Mouse (Mus musculus): ENCODE results near the gene Ncbp2. TPM values are rescaled to one million over a fixed set of nuclear protein-coding genes. Genes with fewer than 3 reads are reported as not detected.

The Ncbp2 gene
- polyA plus RNA-seq, 1 experiment, result 5.9 TPM

GRCm38 (mm10) chr16:31979501-31979900 lies 31.2 kb downstream of the Ncbp2 start:
- Histone ChIP-seq H3K27me3 (ENCODE audit: control insufficient read depth, insufficient read depth, low read length) (no peaks in the 10 kb centered on the region), H3K4me3 (ENCODE audit: extremely low read depth, insufficient read depth, insufficient read length) (no peak overlapping the region), H3K36me3 (ENCODE audit: control insufficient read depth, insufficient read depth, low read length) (peaks cover 20% of the 10 kb centered on the region), H3K4me1 (ENCODE audit: control insufficient read depth, insufficient read depth, insufficient read length) (no peaks in the 10 kb centered on the region), H3K27ac (ENCODE audit: insufficient read depth, low read length) (no peak overlapping the region)
- no peak for DNase-seq (ENCODE audit: low read depth in 1 of 2, low spot score in 2 of 2)
- no peak for TF ChIP-seq CTCF (IDR thresholded peaks at IDR 0.05; ENCODE audit: extremely low read depth, insufficient read depth, insufficient read length, insufficient replicate concordance)
- TF ChIP-seq POLR2A (IDR thresholded peaks at IDR 0.05; ENCODE audit: low read depth, low read length), result no peak
- WGBS, result 89% methylated on average over 3 of the region's 3 CpGs

GRCm38 (mm10) chr16:31980946-31981345 lies 32.6 kb downstream of the Ncbp2 start:
- Histone ChIP-seq H3K4me3 (ENCODE audit: extremely low read depth, insufficient read depth, insufficient read length) (no peak overlapping the region), H3K36me3 (ENCODE audit: control insufficient read depth, insufficient read depth, low read length) (peaks cover 20% of the 10 kb centered on the region), H3K27ac (ENCODE audit: insufficient read depth, low read length) (no peak overlapping the region), H3K4me1 (ENCODE audit: control insufficient read depth, insufficient read depth, insufficient read length) (no peaks in the 10 kb centered on the region), H3K27me3 (ENCODE audit: control insufficient read depth, insufficient read depth, low read length) (no peaks in the 10 kb centered on the region)
- no peak for TF ChIP-seq CTCF (IDR thresholded peaks at IDR 0.05; ENCODE audit: extremely low read depth, insufficient read depth, insufficient read length, insufficient replicate concordance)
- TF ChIP-seq POLR2A (IDR thresholded peaks at IDR 0.05; ENCODE audit: low read depth, low read length), result no peak
- DNase-seq (ENCODE audit: low read depth in 1 of 2, low spot score in 2 of 2), result no peak
- WGBS, result 92% methylated on average over 5 of the region's 5 CpGs

- no peak overlapping the region for H3K4me3 ChIP-seq (ENCODE audit: extremely low read depth, insufficient read depth, insufficient read length)
- H3K4me1 ChIP-seq (ENCODE audit: control insufficient read depth, insufficient read depth, insufficient read length), result no peaks in the 10 kb centered on the region
- H3K36me3 ChIP-seq (ENCODE audit: control insufficient read depth, insufficient read depth, low read length), result peaks cover 12% of the 10 kb centered on the region
- WGBS, result 83% methylated on average over 1 of the region's 1 CpGs
- no peak overlapping the region for H3K27ac ChIP-seq (ENCODE audit: insufficient read depth, low read length)
- TF ChIP-seq CTCF (IDR thresholded peaks at IDR 0.05; ENCODE audit: extremely low read depth, insufficient read depth, insufficient read length, insufficient replicate concordance) (no peak), POLR2A (IDR thresholded peaks at IDR 0.05; ENCODE audit: low read depth, low read length) (no peak)
- H3K27me3 ChIP-seq (ENCODE audit: control insufficient read depth, insufficient read depth, low read length), result no peaks in the 10 kb centered on the region
- DNase-seq (ENCODE audit: low read depth in 1 of 2, low spot score in 2 of 2), result no peak
Measured at GRCm38 (mm10) chr16:31992039-31992438, 43.7 kb downstream of the Ncbp2 start.

GRCm38 (mm10) chr16:31993195-31993594 lies 44.9 kb downstream of the Ncbp2 start:
- peaks cover 11% of the 10 kb centered on the region for H3K36me3 ChIP-seq (ENCODE audit: control insufficient read depth, insufficient read depth, low read length)

GRCm38 (mm10) chr16:31993946-31994345 lies 45.6 kb downstream of the Ncbp2 start:
- Histone ChIP-seq H3K27me3 (ENCODE audit: control insufficient read depth, insufficient read depth, low read length) (no peaks in the 10 kb centered on the region), H3K36me3 (ENCODE audit: control insufficient read depth, insufficient read depth, low read length) (peaks cover 7% of the 10 kb centered on the region), H3K27ac (ENCODE audit: insufficient read depth, low read length) (no peak overlapping the region), H3K4me1 (ENCODE audit: control insufficient read depth, insufficient read depth, insufficient read length) (no peaks in the 10 kb centered on the region), H3K4me3 (ENCODE audit: extremely low read depth, insufficient read depth, insufficient read length) (no peak overlapping the region)
- TF ChIP-seq CTCF (IDR thresholded peaks at IDR 0.05; ENCODE audit: extremely low read depth, insufficient read depth, insufficient read length, insufficient replicate concordance) (no peak), POLR2A (IDR thresholded peaks at IDR 0.05; ENCODE audit: low read depth, low read length) (no peak)
- DNase-seq (ENCODE audit: low read depth in 1 of 2, low spot score in 2 of 2), result no peak

More at GRCm38 (mm10) chr16:31993195-31993594, 44.9 kb downstream of the Ncbp2 start:
- Histone ChIP-seq H3K4me3 (ENCODE audit: extremely low read depth, insufficient read depth, insufficient read length) (no peak overlapping the region), H3K4me1 (ENCODE audit: control insufficient read depth, insufficient read depth, insufficient read length) (no peaks in the 10 kb centered on the region), H3K27ac (ENCODE audit: insufficient read depth, low read length) (no peak overlapping the region), H3K27me3 (ENCODE audit: control insufficient read depth, insufficient read depth, low read length) (no peaks in the 10 kb centered on the region)
- WGBS, result 93% methylated on average over 4 of the region's 4 CpGs
- TF ChIP-seq CTCF (IDR thresholded peaks at IDR 0.05; ENCODE audit: extremely low read depth, insufficient read depth, insufficient read length, insufficient replicate concordance), result no peak
- TF ChIP-seq POLR2A (IDR thresholded peaks at IDR 0.05; ENCODE audit: low read depth, low read length), result no peak
- DNase-seq (ENCODE audit: low read depth in 1 of 2, low spot score in 2 of 2), result no peak

DNA sequence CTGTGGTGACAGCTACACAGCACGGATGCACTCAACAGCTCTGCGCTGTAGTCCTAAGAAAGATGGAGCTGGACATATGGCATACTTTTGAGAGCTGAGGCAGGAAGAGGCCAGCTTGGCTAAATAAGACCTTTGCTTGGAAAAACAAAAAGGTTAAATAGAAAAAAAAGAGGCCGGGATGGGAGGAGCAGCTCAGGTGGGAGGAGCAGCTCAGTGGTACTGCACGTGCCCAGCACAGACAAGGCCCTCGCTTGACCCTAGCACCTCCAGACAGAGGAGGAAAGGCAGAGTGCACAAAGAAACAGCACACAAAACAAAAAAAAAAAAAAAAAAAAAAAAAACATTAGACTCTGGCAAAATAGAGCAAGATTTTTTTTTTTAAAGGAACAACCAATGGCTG lies 48.1 kb downstream of the Ncbp2 start:
- Histone ChIP-seq H3K27me3 (ENCODE audit: control insufficient read depth, insufficient read depth, low read length) (no peaks in the 10 kb centered on the region), H3K27ac (ENCODE audit: insufficient read depth, low read length) (no peak overlapping the region), H3K4me3 (ENCODE audit: extremely low read depth, insufficient read depth, insufficient read length) (no peak overlapping the region), H3K36me3 (ENCODE audit: control insufficient read depth, insufficient read depth, low read length) (peaks cover 1% of the 10 kb centered on the region; the same call in 1 of the 2 replicates), H3K4me1 (ENCODE audit: control insufficient read depth, insufficient read depth, insufficient read length) (no peaks in the 10 kb centered on the region)
- 91% methylated on average over 5 of the region's 5 CpGs for WGBS
- no peak for DNase-seq (ENCODE audit: low read depth in 1 of 2, low spot score in 2 of 2)
- TF ChIP-seq CTCF (IDR thresholded peaks at IDR 0.05; ENCODE audit: extremely low read depth, insufficient read depth, insufficient read length, insufficient replicate concordance) (no peak), POLR2A (IDR thresholded peaks at IDR 0.05; ENCODE audit: low read depth, low read length) (no peak)
